Mouse (Mus musculus): ENCODE results near the gene Tpm1.
A peak's percentile ranks its signal among the peaks of the same experiment; 100 is the strongest.

Gene Tpm1

DNA sequence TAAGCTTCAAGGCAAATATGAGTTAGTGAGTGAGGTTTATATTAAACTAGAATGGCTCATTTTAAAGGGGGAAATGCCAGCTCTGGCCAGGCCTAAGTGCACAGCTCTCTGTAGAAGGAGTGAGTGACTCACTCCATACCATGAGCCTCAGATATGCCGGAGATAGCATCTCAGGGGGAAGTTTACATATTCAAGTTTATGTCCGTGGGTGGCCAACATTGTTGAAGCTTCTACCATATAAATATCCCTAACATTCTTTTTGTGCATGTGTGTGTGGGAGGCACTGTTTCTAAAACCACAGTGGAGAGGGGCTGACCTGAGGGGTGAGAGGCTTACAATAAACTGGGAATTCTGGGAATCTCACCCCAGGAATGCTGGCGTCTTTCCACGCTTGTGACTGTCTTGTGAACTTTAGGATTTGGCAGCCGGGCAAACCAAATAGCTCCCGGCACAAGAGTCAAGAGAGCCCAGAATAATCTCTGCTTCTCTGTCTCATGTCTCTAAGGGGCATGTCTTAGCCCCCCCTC is 60.3 kb downstream of the Tpm1 start:
- DNase-seq (ENCODE audit: extremely low spot score, low read depth, low spot score) = no peak

DNA sequence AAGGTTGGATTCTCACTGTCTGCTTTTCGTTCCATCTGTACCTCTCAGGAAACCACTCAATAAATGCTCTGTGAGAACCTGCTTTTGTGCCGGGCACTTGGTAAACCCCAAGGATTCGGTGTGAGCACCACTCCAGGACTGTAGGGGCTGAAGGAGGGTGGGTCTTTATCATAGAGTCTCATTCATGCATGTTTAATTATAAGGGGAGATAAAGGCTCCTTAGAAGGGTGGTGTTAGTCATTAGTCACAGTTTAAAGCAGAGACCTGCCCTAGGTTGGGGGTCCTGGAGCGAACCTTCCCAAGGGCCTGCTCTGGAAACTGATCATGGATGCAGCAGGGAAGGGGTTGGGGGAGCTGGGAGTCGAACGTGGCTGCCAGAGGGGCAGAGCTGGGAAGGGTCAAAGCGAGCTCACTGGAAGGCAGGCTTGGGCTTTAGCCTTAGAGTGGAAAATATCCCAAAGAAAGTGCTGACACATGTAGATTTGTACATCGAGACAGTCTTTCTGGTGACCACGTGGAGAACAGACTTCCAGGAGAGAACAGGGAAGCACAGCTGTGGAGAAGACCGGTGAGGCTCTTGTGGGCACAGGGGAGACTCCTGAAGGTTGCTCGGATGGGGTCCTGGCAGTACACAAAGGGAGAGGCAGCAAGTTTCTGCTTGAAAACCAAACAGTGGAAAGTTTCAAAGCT is 60.9 kb downstream of the Tpm1 start:
- DNase-seq (ENCODE audit: extremely low spot score, low read depth, low spot score) = no peak

DNA sequence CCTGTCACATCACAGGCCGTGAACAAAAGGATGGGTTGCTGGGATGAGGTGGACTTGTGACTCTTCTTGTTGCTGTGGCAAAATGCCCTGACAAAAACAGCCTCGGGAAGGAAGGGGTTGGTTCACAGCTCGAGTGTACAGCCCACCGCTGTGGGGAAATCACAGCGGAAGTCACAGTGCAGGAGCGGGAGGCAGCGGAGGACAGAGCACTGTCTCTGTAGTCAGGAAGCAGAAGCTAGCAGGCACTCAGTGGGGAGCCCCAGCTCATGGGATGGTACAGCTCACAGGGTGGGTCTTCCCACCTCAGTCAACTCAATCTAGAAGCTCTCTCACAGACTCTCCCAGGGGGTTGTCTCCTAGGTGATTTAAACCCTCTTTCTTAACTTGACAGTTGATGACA is 63.8 kb downstream of the Tpm1 start:
- DNase-seq (ENCODE audit: extremely low spot score, low read depth, low spot score) = no peak

DNA sequence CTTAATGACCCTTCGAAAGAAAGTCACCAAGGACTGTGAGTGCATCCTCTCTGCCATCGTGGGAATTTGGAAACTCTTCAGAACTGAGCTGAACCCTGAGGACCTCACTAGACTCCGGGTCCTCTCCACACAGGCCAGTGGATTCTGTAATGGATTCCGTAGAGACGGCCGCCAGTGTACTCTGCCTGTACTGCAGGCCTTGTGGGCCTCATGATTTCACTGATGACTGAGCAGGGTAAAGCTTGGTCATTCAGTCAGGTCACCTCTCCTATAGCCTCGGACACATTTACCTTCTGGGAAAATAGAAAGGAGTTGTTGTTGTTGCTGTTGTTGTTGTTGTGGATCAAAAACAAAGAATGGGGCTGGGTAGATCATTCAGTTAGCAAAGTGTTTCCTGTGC is 67.1 kb downstream of the Tpm1 start:
- DNase-seq (ENCODE audit: extremely low spot score, low read depth, low spot score) = no peak

DNA sequence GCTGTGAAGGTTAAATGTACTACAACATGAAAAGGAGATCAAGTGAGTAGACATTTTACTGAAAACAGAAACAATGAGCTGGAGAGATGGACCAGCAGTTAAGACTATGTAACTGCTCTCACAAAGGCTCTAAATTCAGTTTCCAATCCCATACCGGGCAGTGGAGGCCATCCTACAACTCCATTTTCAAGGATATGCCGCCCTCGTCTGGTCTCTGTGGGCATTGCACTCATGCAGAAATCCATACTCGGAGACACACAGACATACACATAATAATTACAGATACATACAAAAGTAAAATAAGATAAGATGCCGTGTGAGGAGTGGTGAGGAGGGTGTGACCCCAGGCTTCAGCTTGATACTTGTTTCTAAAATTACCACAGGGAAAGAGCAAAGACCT is 68.7 kb downstream of the Tpm1 start:
- DNase-seq (ENCODE audit: extremely low spot score, low read depth, low spot score) = peak; percentile 52

DNA sequence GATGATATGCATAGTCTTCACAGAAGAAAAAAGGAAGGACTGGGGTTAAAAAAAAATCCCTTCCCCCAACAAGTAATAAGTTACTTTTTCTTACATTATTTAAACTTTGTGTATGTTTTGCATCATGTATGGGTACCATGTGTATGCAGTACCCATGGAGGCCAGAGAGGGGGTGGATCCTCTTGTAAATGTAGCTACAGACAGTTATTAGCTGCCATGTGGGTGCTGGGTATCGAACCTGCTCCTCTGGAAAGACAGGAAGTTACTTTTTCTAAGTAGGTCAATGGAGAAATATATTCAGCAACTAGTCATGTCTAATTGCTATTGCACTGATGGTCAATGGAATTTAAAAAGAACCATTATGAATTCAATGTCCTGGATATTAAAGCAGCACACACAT is 70.7 kb downstream of the Tpm1 start:
- DNase-seq (ENCODE audit: extremely low spot score, low read depth, low spot score) = no peak

DNA sequence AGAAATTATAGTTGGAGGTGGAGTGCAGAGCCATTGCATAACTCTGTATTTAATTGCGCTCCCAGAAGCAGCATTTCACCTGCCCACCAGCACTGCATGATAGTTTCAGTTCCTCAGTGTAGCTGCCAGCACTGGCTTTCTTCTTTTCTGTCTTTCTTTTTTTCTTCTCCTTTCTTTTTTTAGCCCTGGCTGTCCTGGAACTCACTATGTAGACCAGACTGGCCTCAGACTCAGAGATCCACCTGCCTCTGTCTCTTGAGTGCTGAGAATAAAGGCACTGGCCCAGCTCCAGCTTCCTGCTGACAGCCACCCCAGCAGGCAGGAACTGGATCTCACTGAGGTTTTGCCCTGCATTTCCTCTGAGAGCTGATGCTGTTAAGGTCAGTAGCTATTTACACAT is 71.2 kb downstream of the Tpm1 start:
- no peak for DNase-seq (ENCODE audit: extremely low spot score, low read depth, low spot score)

DNA sequence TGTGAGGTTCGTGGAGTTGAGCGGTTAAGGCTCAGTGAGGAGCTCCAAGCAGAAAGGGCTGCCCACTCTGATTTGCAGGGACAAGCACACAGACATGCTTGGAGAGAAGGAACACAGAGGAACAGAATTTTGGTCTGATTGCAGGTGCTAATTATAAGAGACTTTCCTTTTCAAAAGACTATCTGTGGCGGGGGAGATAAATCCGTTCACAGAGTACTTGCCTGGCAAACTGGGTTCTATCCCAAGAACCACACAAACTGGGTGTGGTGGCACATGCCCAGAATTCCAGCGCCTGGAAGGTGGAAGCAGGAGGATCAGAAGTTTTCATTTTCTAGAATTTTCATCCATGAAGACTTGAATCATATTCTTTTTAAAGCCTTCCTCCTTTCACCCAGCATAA is 72.1 kb downstream of the Tpm1 start:
- no peak for DNase-seq (ENCODE audit: extremely low spot score, low read depth, low spot score)

DNA sequence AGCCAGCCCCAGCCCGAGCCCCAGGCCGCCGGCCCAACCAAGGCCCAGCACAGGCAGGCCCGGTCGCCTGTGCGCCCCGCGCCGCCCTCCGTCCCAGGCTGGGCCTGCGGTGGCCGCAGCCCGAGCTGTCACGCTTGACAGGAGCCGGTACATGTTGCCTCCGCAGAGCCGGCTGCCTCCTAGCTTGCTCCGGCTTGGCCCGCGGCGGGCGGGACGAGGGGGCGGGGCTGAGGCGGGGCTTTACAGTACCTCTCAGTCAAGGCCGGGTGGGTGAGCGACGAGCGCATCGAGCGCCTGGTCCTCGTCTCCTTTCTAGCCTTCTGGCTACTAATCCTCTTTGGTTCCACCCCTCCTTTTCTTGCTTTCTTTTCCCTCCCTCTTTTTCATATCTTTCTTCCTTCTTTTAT is 74.0 kb downstream of the Tpm1 start, which contains the start of gene Lactb:
TSS of gene Lactb (minus strand) at position 246 of the 407 bp plus-strand sequence.
- no peak for DNase-seq (ENCODE audit: extremely low spot score, low read depth, low spot score)

DNA sequence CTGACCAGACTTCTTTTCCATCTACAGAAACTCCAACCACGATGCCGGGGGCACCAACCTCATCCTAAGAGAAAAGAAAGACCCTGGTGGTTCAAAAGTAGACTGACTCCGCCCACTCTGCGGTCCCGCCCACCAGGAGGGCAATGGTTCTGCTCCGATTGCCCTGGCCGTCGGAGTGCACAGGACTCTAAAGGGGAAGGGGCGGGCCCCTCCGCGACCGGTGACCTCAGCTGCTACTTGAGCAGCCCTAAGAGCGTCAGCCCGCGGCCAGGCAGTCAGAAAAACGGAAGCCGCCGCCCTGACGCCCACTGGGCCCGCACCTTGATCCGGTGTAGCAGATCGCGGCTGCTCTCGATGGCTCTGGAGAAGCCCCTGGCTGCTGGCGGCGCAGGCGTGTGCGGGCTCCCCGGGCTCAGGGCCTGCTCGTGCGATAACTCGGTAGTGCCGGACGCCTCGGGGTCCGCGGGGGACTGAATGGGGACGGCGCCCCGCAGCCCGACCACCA is 74.4 kb downstream of the Tpm1 start:
- DNase-seq (ENCODE audit: extremely low spot score, low read depth, low spot score) = no peak

Measured in hindlimb bud, embryonic 11.5 days (tissue).